Comparison of ENCODE assay signal across 8 mouse cellular contexts in genomic region chr19:55060964-55061363, GRCm38 (mm10).
DNase-seq lines count a peak whose midpoint lies in the region; ATAC-seq and TF ChIP-seq lines count a peak whose summit lies in the region.

No protein-coding gene starts in this region.

- H3K27ac ChIP-seq in ES-E14 (ENCODE audit: insufficient read depth, low read depth, low read length, poor library complexity, severe bottlenecking), result no peak overlapping the region
- H3K27ac ChIP-seq in heart, postnatal 0 days (ENCODE audit: low read depth), result no peak overlapping the region
- no peak overlapping the region for H3K27ac ChIP-seq in liver, embryonic 13.5 days
- H3K27ac ChIP-seq in thymus, adult 2 months (ENCODE audit: control insufficient read depth, insufficient read depth, low read length), result no peak overlapping the region

- peak overlapping the region; percentile 66 for H3K4me2 ChIP-seq in heart, postnatal 0 days (ENCODE audit: low read depth, low read length)
- H3K4me2 ChIP-seq in liver, embryonic 13.5 days, result peak overlapping the region; percentile 67

- TF ChIP-seq POLR2A in thymus, adult 2 months (IDR thresholded peaks at IDR 0.05; ENCODE audit: control insufficient read depth, extremely low read depth, insufficient read depth, low read length, poor library complexity), result no peak

- no peak overlapping the region for H3K4me3 ChIP-seq in ES-E14 (ENCODE audit: insufficient read depth in 1 of 2, low read depth in 1 of 2, low read length in 2 of 2, poor library complexity in 1 of 2, severe bottlenecking in 1 of 2)
- peak overlapping the region; percentile 37; the same call in 1 of the 2 replicates for H3K4me3 ChIP-seq in heart, postnatal 0 days (ENCODE audit: low read depth, low read length)
- H3K4me3 ChIP-seq in liver, embryonic 13.5 days (replicated peaks), result peak overlapping the region; percentile 35; the same call in 1 of the 2 replicates
- no peak overlapping the region for H3K4me3 ChIP-seq in thymus, adult 2 months (ENCODE audit: control insufficient read depth, insufficient read depth, low read length)

- 5% methylated on average over 7 of the region's 7 CpGs for WGBS in heart, postnatal 0 days
- WGBS in liver, embryonic 13.5 days (ENCODE audit: insufficient replicate concordance), result 5% methylated on average over 7 of the region's 7 CpGs
- WGBS in thymus, adult 2 months, result 5% methylated on average over 7 of the region's 7 CpGs

- DNase-seq in ES-E14 (ENCODE audit: low read depth, low spot score), result peak; percentile 56
- DNase-seq in c-Kit-negative CD71-positive TER-119-positive erythroid progenitor cells, embryonic 14.5 days (ENCODE audit: low read depth, low spot score), result peak; percentile 9
- DNase-seq in heart, postnatal 0 days (ENCODE audit: low spot score), result peak; percentile 29
- peak; percentile 67 to 84 for DNase-seq in kidney, postnatal 25 days
- DNase-seq in liver, embryonic 13.5 days, result no peak
- DNase-seq in neural tube, embryonic 10.5 days (ENCODE audit: extremely low spot score, low spot score), result peak; percentile 84
- peak; percentile 57 for DNase-seq in thymus, adult 2 months

- H3K36me3 ChIP-seq in ES-E14 (ENCODE audit: control insufficient read depth, insufficient read depth, low read length, poor library complexity, severe bottlenecking), result no peaks in the 10 kb centered on the region
- no peaks in the 10 kb centered on the region for H3K36me3 ChIP-seq in heart, postnatal 0 days (replicated peaks; ENCODE audit: control insufficient read depth, insufficient read depth, low read length)
- peaks cover 2% of the 10 kb centered on the region for H3K36me3 ChIP-seq in liver, embryonic 13.5 days
- no peaks in the 10 kb centered on the region for H3K36me3 ChIP-seq in thymus, adult 2 months (ENCODE audit: control insufficient read depth, insufficient read depth, low read length)

- H3K27me3 ChIP-seq in heart, postnatal 0 days (ENCODE audit: control insufficient read depth, insufficient read depth, low read length), result no peaks in the 10 kb centered on the region
- H3K27me3 ChIP-seq in liver, embryonic 13.5 days, result no peaks in the 10 kb centered on the region
- no peaks in the 10 kb centered on the region for H3K27me3 ChIP-seq in thymus, adult 2 months (ENCODE audit: control insufficient read depth, insufficient read depth, low read length)

- no peaks in the 10 kb centered on the region; a peak in 2 of 4 replicates for H3K4me1 ChIP-seq in ES-E14 (ENCODE audit: control insufficient read depth in 2 of 2, insufficient read depth in 2 of 2, low read length in 2 of 2, poor library complexity in 1 of 2)
- H3K4me1 ChIP-seq in heart, postnatal 0 days (ENCODE audit: control insufficient read depth, insufficient read depth), result 0 out of 2 replicates have a peak, but pooled peaks cover 6% of the 10 kb centered on the region
- peaks cover 10% of the 10 kb centered on the region for H3K4me1 ChIP-seq in liver, embryonic 13.5 days (replicated peaks)
- H3K4me1 ChIP-seq in thymus, adult 2 months (replicated peaks; ENCODE audit: control insufficient read depth, insufficient read depth, low read length), result peaks cover 6% of the 10 kb centered on the region

- ATAC-seq in erythroid progenitor cell, adult 5-6 weeks (replicated peaks; ENCODE audit: low FRiP score, poor library complexity, severe bottlenecking), result peak; percentile 59; the same call in 1 of the 2 replicates
- ATAC-seq in heart, postnatal 0 days (ENCODE audit: insufficient read depth, low read depth), result peak; percentile 53; the same call in 1 of the 2 replicates
- ATAC-seq in liver, embryonic 13.5 days (ENCODE audit: low read depth), result 0 out of 2 replicates have a peak, but pooled peaks have one; percentile 43

- no peak for TF ChIP-seq EP300 in heart, postnatal 0 days (IDR thresholded peaks at IDR 0.05; ENCODE audit: low read depth)

- H3K9me3 ChIP-seq in ES-E14 (ENCODE audit: control insufficient read depth, insufficient read depth, low read depth, low read length), result no peaks in the 10 kb centered on the region
- H3K9me3 ChIP-seq in heart, postnatal 0 days (replicated peaks; ENCODE audit: control insufficient read depth, low read length), result peaks cover 7% of the 10 kb centered on the region; the same call in 1 of the 2 replicates
- no peaks in the 10 kb centered on the region; the same call in 1 of the 2 replicates for H3K9me3 ChIP-seq in liver, embryonic 13.5 days (replicated peaks)

- in situ Hi-C loops in ES-E14 (cut with MboI; ENCODE audit: low sequenced_read_pairs in 2 of 2, unreplicated experiment in 2 of 2), result loop anchor here (10.0 to 25.0 kb wide), 4 partner anchors 134 to 1406 kb away; partner anchors contain the start of gene Adra2a (in 1 of the 2)

- TF ChIP-seq CTCF in heart, postnatal 0 days (IDR thresholded peaks at IDR 0.05; ENCODE audit: low read depth), result peak; percentile 92
- peak; percentile 47; the same call in 1 of the 2 replicates for TF ChIP-seq CTCF in thymus, adult 2 months (IDR thresholded peaks at IDR 0.05; ENCODE audit: borderline replicate concordance, control insufficient read depth, extremely low read depth, insufficient read depth, low read length, poor library complexity)

- H3K9ac ChIP-seq in ES-E14 (ENCODE audit: insufficient read depth, low read depth, low read length, poor library complexity, severe bottlenecking), result no peak overlapping the region
- H3K9ac ChIP-seq in heart, postnatal 0 days (replicated peaks; ENCODE audit: low read depth, low read length), result no peak overlapping the region
- no peak overlapping the region for H3K9ac ChIP-seq in liver, embryonic 13.5 days

TF ChIP-seq in ES-E14, 5 proteins besides CTCF, POLR2A, EP300 and RAD21:
- TF ChIP-seq ZNF384 (IDR thresholded peaks at IDR 0.05; ENCODE audit: low read depth, low read length), result no peak
- peak; percentile 60; the same call in 1 of the 2 replicates for TF ChIP-seq ZC3H11A (IDR thresholded peaks at IDR 0.05; ENCODE audit: borderline replicate concordance, low read depth, low read length)
TF ChIP-seq in ES-E14: peak in this region for 1.

Comparison
In these comparisons a context has a peak if more than half of its experiments do, and no peak if none do; other contexts are left out.
1. H3K4me3 ChIP-seq: peak in heart, postnatal 0 days (single experiment) and liver, embryonic 13.5 days (single experiment); none in ES-E14 (0 of 2) and thymus, adult 2 months (single experiment).
2. Peak in every context shown above with its lines, with median percentiles within 50 percentile points of each other: ATAC-seq.